Mouse (Mus musculus) lung, postnatal 25 days (tissue): ENCODE data around the gene AC161166.1.

Experiments used
- DNase-seq: peaks from one replicate; pipeline ENCODE4 v3.0.0; 2022; ENCODE audit warnings: low spot score

Gene AC161166.1

GRCm38 (mm10) chr7:24461376-24462051, 50.7 kb downstream of the AC161166.1 start:
- peak; percentile 77 for DNase-seq
